Mouse (Mus musculus) cerebellum, adult 8-10 months (tissue): ENCODE results near the gene Samhd1.

Experiments used
- DNase-seq: peaks from one replicate; pipeline ENCODE4 v3.0.0; 2022

Gene Samhd1

GRCm38 (mm10) chr2:157048395-157049181, 86.5 kb downstream of the Samhd1 start:
- no peak for DNase-seq
